ENCODE assay signal across 8 mouse cellular contexts in the genomic region with DNA sequence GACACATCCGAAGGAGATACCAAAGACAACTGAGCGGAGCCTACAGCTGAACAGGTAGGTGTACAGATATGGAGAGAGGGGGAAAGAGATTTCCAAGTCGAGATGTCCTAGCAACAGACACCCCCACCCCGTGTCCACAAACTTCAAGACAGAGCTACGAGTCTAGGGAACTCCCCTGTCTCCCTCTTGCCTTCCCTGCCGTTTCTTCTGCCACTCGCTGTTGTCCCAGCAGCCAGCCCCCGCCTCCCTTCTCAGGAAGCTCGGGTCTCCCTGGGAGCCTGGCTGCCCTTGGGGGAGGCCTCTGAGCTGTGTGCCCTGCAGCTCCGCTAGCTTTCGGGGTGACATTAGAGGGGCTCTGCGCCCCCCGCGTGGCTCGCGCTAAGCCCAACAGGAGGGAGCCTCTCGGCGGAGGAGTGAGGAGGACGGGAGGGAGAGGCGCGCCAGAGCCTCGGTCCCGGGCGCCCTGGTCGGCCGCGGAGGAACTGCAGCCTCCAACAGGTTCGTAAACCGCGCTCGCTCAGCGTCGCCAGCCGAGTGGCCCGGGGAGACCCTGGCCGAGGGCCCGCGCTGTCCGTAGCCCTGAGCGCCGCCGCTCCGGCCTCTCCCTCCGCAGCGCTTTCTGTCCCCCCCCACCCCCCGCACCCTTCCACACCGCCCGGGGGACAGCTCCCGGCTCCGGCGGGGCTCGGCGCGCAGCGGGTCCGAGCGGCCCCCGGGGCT.
A peak's percentile ranks its signal among the peaks of the same experiment; 100 is the strongest.
DNase-seq lines count a peak whose midpoint lies in the region; ATAC-seq and TF ChIP-seq lines count a peak whose summit lies in the region.

No protein-coding gene starts in this region.

- H3K4me2 ChIP-seq in embryonic facial prominence, embryonic 12.5 days (replicated peaks), result peak overlapping the region; percentile 82

- WGBS in embryonic facial prominence, embryonic 12.5 days, result under 1% methylated on average over 56 of the region's 58 CpGs
- WGBS in small intestine, adult 2 months, result 1% methylated on average over 57 of the region's 58 CpGs

- H3K9me3 ChIP-seq in erythroblast, embryonic 14.5 days (ENCODE audit: control insufficient read depth, low read length), result no peaks in the 10 kb centered on the region; the same call in 1 of the 2 replicates
- no peaks in the 10 kb centered on the region for H3K9me3 ChIP-seq in embryonic facial prominence, embryonic 12.5 days

- peak; percentile 74 for DNase-seq in adrenal gland, postnatal 14 days
- peak; percentile 56 to 57 for DNase-seq in heart, postnatal 14 days
- DNase-seq in layer of hippocampus, postnatal 25 days (ENCODE audit: extremely low spot score in 1 of 2, low spot score in 1 of 2), result peak; percentile 47 to 67
- peak; percentile 57 for DNase-seq in mesoderm, embryonic 11.5 days (ENCODE audit: low read depth, low spot score)

- no peaks in the 10 kb centered on the region for H3K36me3 ChIP-seq in erythroblast, embryonic 14.5 days (ENCODE audit: control insufficient read depth)
- H3K36me3 ChIP-seq in embryonic facial prominence, embryonic 12.5 days, result no peaks in the 10 kb centered on the region
- H3K36me3 ChIP-seq in small intestine, adult 2 months (ENCODE audit: control insufficient read depth, insufficient read depth, low read length), result no peaks in the 10 kb centered on the region

- peaks cover 40% of the 10 kb centered on the region for H3K27me3 ChIP-seq in erythroblast, embryonic 14.5 days (ENCODE audit: control insufficient read depth)
- H3K27me3 ChIP-seq in embryonic facial prominence, embryonic 12.5 days, result no peaks in the 10 kb centered on the region
- peaks cover 8% of the 10 kb centered on the region for H3K27me3 ChIP-seq in small intestine, adult 2 months (ENCODE audit: control insufficient read depth, insufficient read depth, low read length)

- no peaks in the 10 kb centered on the region; the same call in none of the 2 replicates for H3K4me1 ChIP-seq in erythroblast, embryonic 14.5 days (ENCODE audit: control insufficient read depth)
- H3K4me1 ChIP-seq in embryonic facial prominence, embryonic 12.5 days, result peaks cover 23% of the 10 kb centered on the region
- H3K4me1 ChIP-seq in small intestine, adult 2 months (ENCODE audit: control insufficient read depth, insufficient read depth, insufficient read length, low read length), result no peaks in the 10 kb centered on the region; the same call in 1 of the 2 replicates

- no peak for TF ChIP-seq POLR2A in small intestine, adult 2 months (IDR thresholded peaks at IDR 0.05; ENCODE audit: low read depth, low read length)

- TF ChIP-seq CTCF in small intestine, adult 2 months (IDR thresholded peaks at IDR 0.05; ENCODE audit: extremely low read depth, insufficient read length, insufficient replicate concordance, low read depth, low read length), result no peak

- peak overlapping the region; percentile 50 for H3K4me3 ChIP-seq in erythroblast, embryonic 14.5 days (replicated peaks)
- H3K4me3 ChIP-seq in embryonic facial prominence, embryonic 12.5 days, result peak overlapping the region; percentile 78
- peak overlapping the region; percentile 75 for H3K4me3 ChIP-seq in small intestine, adult 2 months (ENCODE audit: low read depth, low read length)

- H3K27ac ChIP-seq in embryonic facial prominence, embryonic 12.5 days, result peak overlapping the region; percentile 100
- H3K27ac ChIP-seq in small intestine, adult 2 months (ENCODE audit: insufficient read depth, low read depth, low read length), result peak overlapping the region; percentile 79

- ATAC-seq in erythroblast, adult 5-6 weeks (replicated peaks; ENCODE audit: low FRiP score, poor library complexity, severe bottlenecking), result no peak
- peak; percentile 44; the same call in 1 of the 2 replicates for ATAC-seq in embryonic facial prominence, embryonic 12.5 days (ENCODE audit: insufficient number of reproducible peaks, insufficient read depth, low FRiP score, low TSS enrichment)

- intact Hi-C loops in heart, postnatal 14 days (cut with DNase I), result no loop called here

- H3K9ac ChIP-seq in embryonic facial prominence, embryonic 12.5 days, result peak overlapping the region; percentile 95
